Mouse (Mus musculus): ENCODE data around the gene Bpi. TPM values are rescaled to one million over a fixed set of nuclear protein-coding genes. Genes with fewer than 3 reads are reported as not detected.

The Bpi gene
- total and polyA plus RNA-seq, 3 experiments = 0.17 to 0.81 (median 0.51) TPM

DNA sequence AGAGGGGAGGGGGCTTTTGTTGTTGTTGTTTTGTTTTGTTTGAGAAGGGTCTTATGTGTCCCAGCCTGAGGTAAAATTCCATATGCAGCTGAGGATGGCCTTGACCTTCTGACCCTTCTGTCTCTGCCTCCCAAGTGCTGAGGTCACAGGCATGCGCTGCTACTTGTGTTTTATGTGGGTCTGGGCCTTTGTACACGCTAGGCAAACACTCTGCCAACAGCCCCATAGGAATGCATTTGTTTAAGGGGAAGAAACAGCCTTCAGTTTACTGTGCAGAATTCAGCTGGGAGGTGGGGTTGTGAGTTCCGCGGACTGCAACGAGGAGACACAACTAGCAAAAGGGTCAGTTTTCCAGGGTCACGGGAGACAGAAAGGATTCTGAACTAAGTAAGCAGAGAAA, 27.3 kb upstream of the Bpi start:
- H3K79me2 ChIP-seq (replicated peaks; ENCODE audit: control insufficient read depth, extremely low read depth, insufficient read depth, poor library complexity, severe bottlenecking) = no peaks in the 10 kb centered on the region
- no peak overlapping the region for H3K4me3 ChIP-seq (replicated peaks in 1 of 3; ENCODE audit: low read depth in 2 of 3, low read length in 2 of 3, poor library complexity in 1 of 3)
- H3K27me3 ChIP-seq (replicated peaks) = peaks cover 4% of the 10 kb centered on the region
- DNase-seq (ENCODE audit: extremely low read depth) = no peak
- in situ Hi-C loops (cut with MboI; ENCODE audit: low pct_ligation_motif_present, low pct_unique_long_range_greater_than_20kb, low sequenced_read_pairs) = no loop called here
- no peaks in the 10 kb centered on the region for H3K36me3 ChIP-seq (replicated peaks in 1 of 2; ENCODE audit: control insufficient read depth in 1 of 2, insufficient read depth in 1 of 2, low read length in 1 of 2)
- TF ChIP-seq ELF1 (IDR thresholded peaks at IDR 0.05; ENCODE audit: low read depth, low read length) = no peak
- no peak for TF ChIP-seq ZMIZ1 (IDR thresholded peaks at IDR 0.05; ENCODE audit: low read depth, low read length)
- TF ChIP-seq E2F4 (IDR thresholded peaks at IDR 0.05; ENCODE audit: insufficient replicate concordance, low read depth, low read length) = no peak
- no peak for TF ChIP-seq MEF2A (IDR thresholded peaks at IDR 0.05; ENCODE audit: borderline replicate concordance, low read depth, low read length)
- TF ChIP-seq TBP (conservative IDR thresholded peaks at IDR 0.05; ENCODE audit: low read depth, low read length) = no peak
- TF ChIP-seq ZC3H11A (IDR thresholded peaks at IDR 0.05; ENCODE audit: low read depth, low read length) = no peak
- TF ChIP-seq ZKSCAN1 (IDR thresholded peaks at IDR 0.05; ENCODE audit: borderline replicate concordance, low read depth, low read length) = no peak
- H3K4me1 ChIP-seq (ENCODE audit: control insufficient read depth in 1 of 2, insufficient read depth in 2 of 2) = peaks cover 13 to 49% of the 10 kb centered on the region in 2 experiments
- dilution Hi-C loops (cut with MboI; ENCODE audit: extremely low pct_ligation_motif_present, extremely low pct_unique_long_range_greater_than_20kb, low sequenced_read_pairs) = no loop called here
- H3K4me2 ChIP-seq (ENCODE audit: insufficient read depth, low read depth, poor library complexity, severe bottlenecking) = no peak overlapping the region
- no peak overlapping the region for H3K27ac ChIP-seq (ENCODE audit: insufficient read depth, low read depth)
- H3K9me3 ChIP-seq (replicated peaks; ENCODE audit: low read length) = peaks cover 8% of the 10 kb centered on the region
- H3K9ac ChIP-seq (ENCODE audit: insufficient read depth, low read depth) = no peak overlapping the region

DNA sequence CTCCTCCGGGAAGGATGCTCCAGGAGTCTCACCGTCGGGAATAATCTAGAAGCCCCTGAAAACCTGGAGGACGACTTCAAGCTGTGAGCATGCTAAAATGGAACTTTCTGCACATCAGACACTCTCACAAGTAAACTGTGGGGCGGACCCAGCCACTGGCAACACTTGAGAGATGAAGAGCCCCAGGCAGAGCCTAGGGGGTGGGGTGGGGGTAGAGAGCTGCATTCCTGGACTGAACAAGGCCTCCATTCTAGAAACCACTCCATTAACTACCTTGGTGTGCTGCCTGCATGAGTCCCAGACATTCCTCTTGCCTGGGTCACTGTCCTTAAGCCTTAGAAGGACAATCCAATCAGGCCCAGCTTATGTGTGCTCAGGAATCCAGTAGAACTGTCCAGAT, 26.8 kb upstream of the Bpi start:
- in situ Hi-C loops (cut with MboI; ENCODE audit: low pct_ligation_motif_present, low pct_unique_long_range_greater_than_20kb, low sequenced_read_pairs) (no loop called here), dilution Hi-C loops (cut with MboI; ENCODE audit: extremely low pct_ligation_motif_present, extremely low pct_unique_long_range_greater_than_20kb, low sequenced_read_pairs) (no loop called here)
- H3K36me3 ChIP-seq (replicated peaks in 1 of 2; ENCODE audit: control insufficient read depth in 1 of 2, insufficient read depth in 1 of 2, low read length in 1 of 2) = no peaks in the 10 kb centered on the region
- no peak for TF ChIP-seq ETS1 (conservative IDR thresholded peaks at IDR 0.05; ENCODE audit: low read depth, low read length)
- TF ChIP-seq GABPA (IDR thresholded peaks at IDR 0.05; ENCODE audit: insufficient replicate concordance, low read depth, low read length) = no peak
- peaks cover 8% of the 10 kb centered on the region for H3K9me3 ChIP-seq (replicated peaks; ENCODE audit: low read length)
- no peak overlapping the region for H3K4me3 ChIP-seq (replicated peaks in 1 of 3; ENCODE audit: low read depth in 2 of 3, low read length in 2 of 3, poor library complexity in 1 of 3)
- no peak overlapping the region for H3K4me2 ChIP-seq (ENCODE audit: insufficient read depth, low read depth, poor library complexity, severe bottlenecking)
- peaks cover 2% of the 10 kb centered on the region for H3K27me3 ChIP-seq (replicated peaks)
- H3K79me2 ChIP-seq (replicated peaks; ENCODE audit: control insufficient read depth, extremely low read depth, insufficient read depth, poor library complexity, severe bottlenecking) = no peaks in the 10 kb centered on the region
- H3K9ac ChIP-seq (ENCODE audit: insufficient read depth, low read depth) = no peak overlapping the region
- H3K27ac ChIP-seq (ENCODE audit: insufficient read depth, low read depth) = no peak overlapping the region
- peaks cover 13 to 45% of the 10 kb centered on the region in 2 experiments for H3K4me1 ChIP-seq (ENCODE audit: control insufficient read depth in 1 of 2, insufficient read depth in 2 of 2)
- no peak for DNase-seq (ENCODE audit: extremely low read depth)

DNA sequence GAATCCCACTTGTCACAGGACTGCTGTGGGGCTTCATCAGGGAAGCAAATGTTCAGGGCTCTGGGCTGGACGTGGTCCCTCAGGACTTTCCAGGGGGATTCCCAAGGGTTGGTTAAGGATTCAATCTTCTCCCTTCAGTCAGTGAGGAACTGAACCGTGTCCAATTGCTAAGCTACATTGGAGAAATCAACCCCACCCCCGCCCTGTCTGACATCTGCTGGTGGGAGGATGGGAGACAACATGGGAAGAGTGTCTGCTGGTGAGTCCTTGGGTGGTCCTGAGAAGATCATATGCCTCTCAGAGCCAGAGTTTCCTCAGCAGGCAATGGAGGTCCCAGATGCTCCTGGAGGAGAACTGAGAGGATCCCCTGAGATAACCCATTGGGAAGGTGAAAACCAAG, 25.5 kb upstream of the Bpi start:
- H3K4me2 ChIP-seq (ENCODE audit: insufficient read depth, low read depth, poor library complexity, severe bottlenecking) = no peak overlapping the region
- H3K27ac ChIP-seq (ENCODE audit: insufficient read depth, low read depth) = no peak overlapping the region

More for the DNA sequence above, 25.5 kb upstream of the Bpi start:
- H3K4me1 ChIP-seq (ENCODE audit: control insufficient read depth in 1 of 2, insufficient read depth in 2 of 2) = peaks cover 11 to 45% of the 10 kb centered on the region in 2 experiments
- in situ Hi-C loops (cut with MboI; ENCODE audit: low pct_ligation_motif_present, low pct_unique_long_range_greater_than_20kb, low sequenced_read_pairs) = no loop called here
- H3K27me3 ChIP-seq (replicated peaks) = peaks cover 2% of the 10 kb centered on the region
- H3K9ac ChIP-seq (ENCODE audit: insufficient read depth, low read depth) = no peak overlapping the region
- no peaks in the 10 kb centered on the region for H3K79me2 ChIP-seq (replicated peaks; ENCODE audit: control insufficient read depth, extremely low read depth, insufficient read depth, poor library complexity, severe bottlenecking)
- no peak for TF ChIP-seq E2F4 (IDR thresholded peaks at IDR 0.05; ENCODE audit: insufficient replicate concordance, low read depth, low read length)
- no peak for TF ChIP-seq RAD21 (IDR thresholded peaks at IDR 0.05; ENCODE audit: low read depth, low read length)
- no peak for TF ChIP-seq ZKSCAN1 (IDR thresholded peaks at IDR 0.05; ENCODE audit: borderline replicate concordance, low read depth, low read length)
- TF ChIP-seq CHD2 (IDR thresholded peaks at IDR 0.05; ENCODE audit: low read length) = no peak
- TF ChIP-seq USF2 (conservative IDR thresholded peaks at IDR 0.05; ENCODE audit: low read depth, low read length) = no peak
- no peak for TF ChIP-seq ETS1 (conservative IDR thresholded peaks at IDR 0.05; ENCODE audit: low read depth, low read length)
- TF ChIP-seq SMC3 (IDR thresholded peaks at IDR 0.05; ENCODE audit: low read depth, low read length) = no peak
- no peak for TF ChIP-seq NRF1 (IDR thresholded peaks at IDR 0.05; ENCODE audit: low read depth, low read length)
- no peak for TF ChIP-seq TCF12 (IDR thresholded peaks at IDR 0.05; ENCODE audit: low read depth, low read length)
- TF ChIP-seq MAFK (IDR thresholded peaks at IDR 0.05; ENCODE audit: insufficient replicate concordance, low read length) = no peak
- no peak for TF ChIP-seq RCOR1 (conservative IDR thresholded peaks at IDR 0.05; ENCODE audit: low read depth, low read length)
- TF ChIP-seq ZNF384 (IDR thresholded peaks at IDR 0.05; ENCODE audit: low read depth, low read length) = no peak
- no peak for TF ChIP-seq MXI1 (IDR thresholded peaks at IDR 0.05; ENCODE audit: low read depth, low read length)
- no peak for TF ChIP-seq ELF1 (IDR thresholded peaks at IDR 0.05; ENCODE audit: low read depth, low read length)
- TF ChIP-seq NELFE (IDR thresholded peaks at IDR 0.05; ENCODE audit: low read depth, low read length) = no peak
- peaks cover 15% of the 10 kb centered on the region for H3K9me3 ChIP-seq (replicated peaks; ENCODE audit: low read length)
- H3K4me3 ChIP-seq (replicated peaks in 1 of 3; ENCODE audit: low read depth in 2 of 3, low read length in 2 of 3, poor library complexity in 1 of 3) = no peak overlapping the region
- dilution Hi-C loops (cut with MboI; ENCODE audit: extremely low pct_ligation_motif_present, extremely low pct_unique_long_range_greater_than_20kb, low sequenced_read_pairs) = no loop called here
- no peaks in the 10 kb centered on the region for H3K36me3 ChIP-seq (replicated peaks in 1 of 2; ENCODE audit: control insufficient read depth in 1 of 2, insufficient read depth in 1 of 2, low read length in 1 of 2)
- no peak for DNase-seq (ENCODE audit: extremely low read depth)

All from CH12.LX (cell line).